Mouse (Mus musculus): ENCODE measurements around the gene Brk1.

DNA sequence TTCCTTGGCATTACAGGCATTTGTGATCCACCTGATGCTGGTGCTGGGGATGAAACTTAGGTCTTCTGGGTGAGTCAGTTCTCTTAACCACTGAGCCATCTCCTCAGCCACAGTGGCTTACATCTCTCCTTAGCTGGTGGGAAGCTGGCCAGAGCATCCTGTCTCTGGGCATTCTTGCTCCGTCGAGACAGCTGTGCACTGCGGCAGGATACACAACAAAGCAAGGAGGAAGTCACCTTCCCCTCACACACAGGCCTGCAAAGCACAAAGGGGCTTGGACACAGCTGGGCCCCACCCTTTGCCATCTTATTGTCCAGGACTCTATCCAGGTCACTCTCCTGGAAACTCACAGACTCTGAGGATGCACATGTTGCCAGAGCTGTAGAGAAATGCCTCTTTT, 53.7 kb downstream of the Brk1 start:
- TF ChIP-seq EP300 (optimal IDR thresholded peaks at IDR 0.05) (no peak), CTCF (IDR thresholded peaks at IDR 0.05; ENCODE audit: low read depth) (no peak)
